Mouse (Mus musculus): Measurements from ENCODE around the gene Hoxd9. TPM values are rescaled to one million over a fixed set of nuclear protein-coding genes. Genes with fewer than 3 reads are reported as not detected.

Gene Hoxd9
- polyA plus RNA-seq, 1 experiment from 2014 or later: not detected

- ATAC-seq (replicated peaks; ENCODE audit: insufficient number of reproducible peaks, low FRiP score, low TSS enrichment): no peak
- Histone ChIP-seq H3K9ac (ENCODE audit: low read depth, low read length) (no peak overlapping the region), H3K27ac (ENCODE audit: low read depth, low read length) (no peak overlapping the region), H3K4me2 (no peak overlapping the region), H3K9me3 (replicated peaks; ENCODE audit: control insufficient read depth, low read length) (no peaks in the 10 kb centered on the region), H3K36me3 (ENCODE audit: control insufficient read depth, insufficient read depth, low read length) (no peaks in the 10 kb centered on the region), H3K4me1 (ENCODE audit: control insufficient read depth, insufficient read depth, low read length) (peaks cover 8% of the 10 kb centered on the region), H3K4me3 (ENCODE audit: low read depth, low read length) (no peak overlapping the region), H3K27me3 (ENCODE audit: control insufficient read depth, insufficient read depth, low read length) (peaks cover 93% of the 10 kb centered on the region)
- whole genome bisulfite sequencing (ENCODE audit: insufficient replicate concordance): 4% methylated on average over 5 of the region's 5 CpGs
Observed at GRCm38 (mm10) chr2:74709465-74710419, 12.2 kb downstream of the Hoxd9 start.

- Histone ChIP-seq H3K4me1 (ENCODE audit: control insufficient read depth, insufficient read depth, low read length) (peaks cover 5% of the 10 kb centered on the region; the same call in 1 of the 2 replicates), H3K4me2 (no peak overlapping the region), H3K4me3 (ENCODE audit: low read depth, low read length) (no peak overlapping the region), H3K27ac (ENCODE audit: low read depth, low read length) (no peak overlapping the region), H3K27me3 (ENCODE audit: control insufficient read depth, insufficient read depth, low read length) (peaks cover 93% of the 10 kb centered on the region), H3K36me3 (ENCODE audit: control insufficient read depth, insufficient read depth, low read length) (no peaks in the 10 kb centered on the region), H3K9me3 (replicated peaks; ENCODE audit: control insufficient read depth, low read length) (no peaks in the 10 kb centered on the region), H3K9ac (ENCODE audit: low read depth, low read length) (no peak overlapping the region)
- no peak for ATAC-seq (replicated peaks; ENCODE audit: insufficient number of reproducible peaks, low FRiP score, low TSS enrichment)
- 2% methylated on average over 16 of the region's 16 CpGs for WGBS (ENCODE audit: insufficient replicate concordance)
Observed at GRCm38 (mm10) chr2:74710929-74711543, 13.5 kb downstream of the Hoxd9 start.

- H3K27me3 ChIP-seq (ENCODE audit: control insufficient read depth, insufficient read depth, low read length): peaks cover 93% of the 10 kb centered on the region
- H3K4me2 ChIP-seq: peak within 1 kb of the TSS; percentile 66
- no peak within 1 kb of the TSS for H3K9ac ChIP-seq (ENCODE audit: low read depth, low read length)
- no peaks in the 10 kb centered on the region for H3K9me3 ChIP-seq (replicated peaks; ENCODE audit: control insufficient read depth, low read length)
- no peak within 1 kb of the TSS for H3K27ac ChIP-seq (ENCODE audit: low read depth, low read length)
- no peaks in the 10 kb centered on the region for H3K36me3 ChIP-seq (ENCODE audit: control insufficient read depth, insufficient read depth, low read length)
- under 1% methylated on average over 65 of the region's 65 CpGs for WGBS (ENCODE audit: insufficient replicate concordance)
- H3K4me3 ChIP-seq (ENCODE audit: low read depth, low read length): peak within 1 kb of the TSS; percentile 40
- ATAC-seq (replicated peaks; ENCODE audit: insufficient number of reproducible peaks, low FRiP score, low TSS enrichment): 0 out of 2 replicates have a peak, but pooled peaks have one; percentile 18
- H3K4me1 ChIP-seq (ENCODE audit: control insufficient read depth, insufficient read depth, low read length): peaks cover 5% of the 10 kb centered on the region; the same call in 1 of the 2 replicates
Observed at GRCm38 (mm10) chr2:74711721-74712621, 14.4 kb downstream of the Hoxd9 start, which contains the start of the genes Hoxd3 and Hoxd4. Gene Hoxd3, plus strand, starts transcription at chr2:74711927. Gene Hoxd4, plus strand, starts transcription at chr2:74711929.

- Histone ChIP-seq H3K36me3 (ENCODE audit: control insufficient read depth, insufficient read depth, low read length) (no peaks in the 10 kb centered on the region), H3K4me3 (ENCODE audit: low read depth, low read length) (no peak overlapping the region), H3K27ac (ENCODE audit: low read depth, low read length) (no peak overlapping the region), H3K9me3 (replicated peaks; ENCODE audit: control insufficient read depth, low read length) (no peaks in the 10 kb centered on the region), H3K9ac (ENCODE audit: low read depth, low read length) (no peak overlapping the region), H3K27me3 (ENCODE audit: control insufficient read depth, insufficient read depth, low read length) (peaks cover 94% of the 10 kb centered on the region), H3K4me2 (no peak overlapping the region), H3K4me1 (ENCODE audit: control insufficient read depth, insufficient read depth, low read length) (peaks cover 5% of the 10 kb centered on the region; the same call in 1 of the 2 replicates)
- ATAC-seq (replicated peaks; ENCODE audit: insufficient number of reproducible peaks, low FRiP score, low TSS enrichment): no peak
- 8% methylated on average over 19 of the region's 19 CpGs for WGBS (ENCODE audit: insufficient replicate concordance)
Observed at GRCm38 (mm10) chr2:74713239-74714150, 16.0 kb downstream of the Hoxd9 start.

GRCm38 (mm10) chr2:74714156-74714789, 16.7 kb downstream of the Hoxd9 start:
- H3K4me2 ChIP-seq: no peak overlapping the region
- no peak overlapping the region for H3K4me3 ChIP-seq (ENCODE audit: low read depth, low read length)
- WGBS (ENCODE audit: insufficient replicate concordance): 4% methylated on average over 18 of the region's 18 CpGs
- peaks cover 93% of the 10 kb centered on the region for H3K27me3 ChIP-seq (ENCODE audit: control insufficient read depth, insufficient read depth, low read length)
- no peak for ATAC-seq (replicated peaks; ENCODE audit: insufficient number of reproducible peaks, low FRiP score, low TSS enrichment)
- peaks cover 5% of the 10 kb centered on the region; the same call in 1 of the 2 replicates for H3K4me1 ChIP-seq (ENCODE audit: control insufficient read depth, insufficient read depth, low read length)
- no peaks in the 10 kb centered on the region for H3K36me3 ChIP-seq (ENCODE audit: control insufficient read depth, insufficient read depth, low read length)
- no peaks in the 10 kb centered on the region for H3K9me3 ChIP-seq (replicated peaks; ENCODE audit: control insufficient read depth, low read length)
- H3K27ac ChIP-seq (ENCODE audit: low read depth, low read length): no peak overlapping the region
- no peak overlapping the region for H3K9ac ChIP-seq (ENCODE audit: low read depth, low read length)

GRCm38 (mm10) chr2:74714881-74715280, 17.4 kb downstream of the Hoxd9 start:
- Histone ChIP-seq H3K4me3 (ENCODE audit: low read depth, low read length) (no peak overlapping the region), H3K4me1 (ENCODE audit: control insufficient read depth, insufficient read depth, low read length) (peaks cover 5% of the 10 kb centered on the region; the same call in 1 of the 2 replicates), H3K27me3 (ENCODE audit: control insufficient read depth, insufficient read depth, low read length) (peaks cover 93% of the 10 kb centered on the region), H3K9me3 (replicated peaks; ENCODE audit: control insufficient read depth, low read length) (no peaks in the 10 kb centered on the region), H3K9ac (ENCODE audit: low read depth, low read length) (no peak overlapping the region), H3K36me3 (ENCODE audit: control insufficient read depth, insufficient read depth, low read length) (no peaks in the 10 kb centered on the region), H3K27ac (ENCODE audit: low read depth, low read length) (no peak overlapping the region), H3K4me2 (no peak overlapping the region)
- no peak for ATAC-seq (replicated peaks; ENCODE audit: insufficient number of reproducible peaks, low FRiP score, low TSS enrichment)
- WGBS (ENCODE audit: insufficient replicate concordance): under 1% methylated on average over 14 of the region's 14 CpGs

- peak overlapping the region; percentile 64 for H3K4me2 ChIP-seq
- 0 out of 2 replicates have a peak, but pooled peaks have one; percentile 49 for ATAC-seq (replicated peaks; ENCODE audit: insufficient number of reproducible peaks, low FRiP score, low TSS enrichment)
- peaks cover 93% of the 10 kb centered on the region for H3K27me3 ChIP-seq (ENCODE audit: control insufficient read depth, insufficient read depth, low read length)
- 4% methylated on average over 26 of the region's 26 CpGs for WGBS (ENCODE audit: insufficient replicate concordance)
- peaks cover 5% of the 10 kb centered on the region; the same call in 1 of the 2 replicates for H3K4me1 ChIP-seq (ENCODE audit: control insufficient read depth, insufficient read depth, low read length)
- no peaks in the 10 kb centered on the region for H3K36me3 ChIP-seq (ENCODE audit: control insufficient read depth, insufficient read depth, low read length)
- no peaks in the 10 kb centered on the region for H3K9me3 ChIP-seq (replicated peaks; ENCODE audit: control insufficient read depth, low read length)
- no peak overlapping the region for H3K9ac ChIP-seq (ENCODE audit: low read depth, low read length)
- H3K4me3 ChIP-seq (ENCODE audit: low read depth, low read length): peak overlapping the region; percentile 28
- no peak overlapping the region for H3K27ac ChIP-seq (ENCODE audit: low read depth, low read length)
Observed at GRCm38 (mm10) chr2:74715504-74716241, 18.1 kb downstream of the Hoxd9 start.

Data from heart, embryonic 11.5 days (tissue).